1 mouse cellular context compared by ENCODE assay signal in the genomic region with DNA sequence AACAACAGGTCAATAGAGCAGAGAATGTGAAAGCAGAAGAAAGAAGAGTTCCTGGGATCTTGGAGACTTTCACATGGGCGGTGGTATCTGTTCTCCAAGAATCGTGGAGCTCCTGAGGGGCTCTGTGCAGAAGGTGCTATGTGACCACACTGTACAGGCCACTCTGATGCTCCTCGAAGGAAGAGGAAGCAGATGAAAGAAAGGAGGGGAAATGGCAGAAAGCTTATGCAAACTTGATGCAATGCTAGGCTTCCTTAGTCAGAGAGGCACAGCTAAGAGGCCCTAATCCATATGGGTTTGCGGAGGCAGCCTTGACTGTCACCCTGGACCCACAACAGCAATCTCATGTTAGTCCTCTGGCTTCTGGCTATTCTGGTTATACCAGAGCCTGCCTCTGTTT.
TF ChIP-seq lines count a peak whose summit lies in the region.

No protein-coding gene starts in this region.

TF ChIP-seq in MEL, 35 proteins besides CTCF, POLR2A, EP300 and RAD21 (continued from another document):
- TF ChIP-seq MYB (IDR thresholded peaks at IDR 0.05; ENCODE audit: low read depth, low read length) (no peak), SMC3 (IDR thresholded peaks at IDR 0.05; ENCODE audit: low read depth, low read length) (no peak), POLR2AphosphoS5 (IDR thresholded peaks at IDR 0.05; ENCODE audit: borderline replicate concordance, low read depth, low read length) (no peak)
TF ChIP-seq in MEL: peak in this region for 0.
